Mouse (Mus musculus) MEL-GATA-1-ER (cell line): Measurements from ENCODE around the gene Cdt1.

Source experiments
- DNase-seq: peaks from one replicate; pipeline ENCODE4 v3.0.0-alpha.2; 2012; ENCODE audit warnings: low read depth; ENCODE audit errors: extremely low read depth

Cdt1 gene

GRCm38 (mm10) chr8:122567361-122568108, at the start of gene Cdt1:
Cdt1 (plus strand) TSS chr8:122568015.
- DNase-seq: peak; percentile 72

DNA sequence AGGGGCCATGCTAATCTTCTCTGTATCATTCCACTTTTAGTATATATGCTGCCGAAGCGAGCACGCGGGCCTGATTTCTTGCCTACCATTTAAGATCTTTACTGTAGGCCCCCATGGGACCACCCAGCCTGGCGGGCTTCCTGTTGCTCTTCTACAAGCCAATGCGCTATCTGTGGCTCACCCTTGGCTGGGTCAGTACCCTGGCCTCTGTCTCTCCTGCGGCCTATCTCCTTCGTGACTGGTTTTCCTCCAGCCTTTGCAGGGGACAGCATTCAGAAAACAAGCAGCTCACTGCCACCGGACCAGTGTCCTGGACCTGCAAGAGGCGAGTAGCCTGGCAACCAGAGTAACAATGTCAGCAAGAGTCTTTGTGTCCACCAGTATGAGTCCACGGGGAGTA, 47.2 kb upstream of the Cdt1 start:
- no peak for DNase-seq

GRCm38 (mm10) chr8:122522796-122523651, 44.8 kb upstream of the Cdt1 start:
- no peak for DNase-seq

- no peak for DNase-seq
Measured at GRCm38 (mm10) chr8:122523652-122524360, 44.0 kb upstream of the Cdt1 start.

- DNase-seq: no peak
Measured at GRCm38 (mm10) chr8:122524506-122524905, 43.3 kb upstream of the Cdt1 start.

DNA sequence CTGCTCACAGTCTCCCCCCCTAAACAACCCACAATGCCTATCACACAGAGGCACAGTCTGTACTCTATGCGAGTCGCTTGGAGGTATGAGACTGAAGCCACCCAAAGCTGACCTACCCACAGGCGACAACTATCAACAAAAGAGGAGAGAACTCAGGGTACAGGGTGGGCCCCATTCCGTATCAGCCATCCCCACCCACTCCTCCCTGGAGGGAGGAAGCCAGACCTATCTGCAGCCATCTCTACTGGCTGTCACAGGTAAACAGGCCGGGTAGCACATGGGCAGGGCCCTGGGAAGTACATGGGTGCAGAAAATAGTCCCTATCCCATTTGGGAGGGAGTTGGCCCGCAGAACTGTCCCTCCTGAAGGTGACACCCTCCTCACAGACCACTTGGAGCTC, 42.8 kb upstream of the Cdt1 start:
- DNase-seq: no peak

DNA sequence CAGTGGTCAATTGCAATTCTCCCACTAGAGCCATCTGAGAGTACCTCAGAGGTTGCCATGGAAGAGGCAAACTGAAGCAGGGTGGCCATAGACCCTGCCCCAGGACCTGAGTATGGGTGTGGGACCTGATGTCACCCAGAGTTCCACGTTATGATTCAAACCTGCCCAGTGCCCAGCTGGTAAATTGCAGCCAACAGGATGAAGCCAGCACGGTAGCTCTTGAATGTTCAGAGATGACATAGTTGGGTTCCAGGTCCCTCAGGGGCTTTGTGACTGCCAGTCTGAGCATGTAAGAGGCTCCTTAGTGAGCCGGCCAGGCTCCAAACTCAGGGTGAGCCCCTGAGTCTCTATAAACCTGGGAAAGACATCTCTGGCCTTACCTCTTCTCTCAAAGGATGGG, 41.7 kb upstream of the Cdt1 start:
- no peak for DNase-seq

DNA sequence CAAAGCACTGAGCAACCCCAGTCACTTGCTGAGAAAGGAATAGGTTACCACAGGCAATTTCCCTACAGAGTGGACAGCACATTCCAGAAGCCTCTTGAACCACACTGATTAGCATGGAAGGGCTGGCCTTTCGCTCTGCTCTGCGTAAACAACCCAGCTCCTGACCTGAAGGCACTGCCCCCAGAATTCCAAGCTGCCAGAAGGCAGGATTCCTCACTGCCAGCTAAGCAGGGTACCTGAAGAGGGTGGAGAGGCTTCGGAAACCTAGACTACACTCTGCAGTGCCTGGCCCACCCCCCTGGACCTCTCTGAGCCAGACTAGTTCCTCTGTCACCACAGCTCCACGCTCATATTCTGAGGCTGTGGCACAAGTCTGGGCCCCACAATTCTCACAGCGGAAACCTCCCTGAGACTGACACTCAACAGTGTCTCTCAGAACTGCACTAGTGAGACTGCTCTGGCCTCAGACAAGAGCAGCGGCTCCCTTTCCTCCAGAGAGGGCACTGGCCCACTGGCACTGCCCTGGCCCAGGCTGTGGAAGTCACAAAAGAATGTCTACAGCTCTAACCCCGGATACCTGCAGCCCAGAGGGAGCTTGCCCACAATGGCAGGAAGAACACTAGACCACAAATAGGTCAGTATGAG, 41.2 kb upstream of the Cdt1 start:
- DNase-seq: no peak

GRCm38 (mm10) chr8:122527937-122528336, 39.9 kb upstream of the Cdt1 start:
- DNase-seq: no peak

DNA sequence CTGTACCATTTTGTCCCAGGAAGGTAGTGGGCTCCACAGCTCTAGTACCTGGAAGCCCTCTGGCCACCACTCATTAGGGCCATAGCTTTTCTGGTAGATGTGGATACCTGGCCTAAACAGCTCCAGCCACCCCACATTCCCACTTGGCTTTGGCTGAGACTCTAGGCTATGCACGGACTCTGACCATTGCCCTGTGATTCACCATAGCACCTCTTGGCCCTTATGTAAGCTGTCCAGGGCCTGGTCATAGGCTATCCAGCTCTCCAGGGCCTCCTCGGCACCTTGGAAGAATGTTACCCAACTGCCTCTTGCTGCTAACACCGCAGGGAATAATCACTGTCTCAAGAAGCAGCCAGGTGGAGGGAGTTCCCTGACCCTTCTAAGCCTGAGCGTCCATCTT, 38.7 kb upstream of the Cdt1 start:
- no peak for DNase-seq

DNA sequence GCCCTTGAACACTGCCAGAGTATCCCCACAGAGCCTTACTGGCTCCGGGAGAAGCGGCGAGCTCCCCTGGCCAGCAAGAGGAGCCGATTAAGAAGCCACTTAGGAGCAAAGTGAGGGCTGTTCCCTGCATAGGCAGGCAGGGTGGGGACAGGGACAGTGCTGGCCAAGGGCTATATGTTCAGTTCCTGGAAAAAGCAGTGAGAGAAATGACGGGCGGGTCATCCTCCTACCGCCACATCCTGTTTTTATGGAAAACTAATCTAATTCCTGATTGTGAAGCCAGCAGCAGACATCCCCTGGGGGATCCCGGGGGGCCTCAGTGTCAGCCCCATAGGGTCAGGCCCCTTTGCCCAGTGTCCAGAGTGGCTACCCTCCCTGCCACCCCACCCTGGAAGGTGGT, 36.5 kb upstream of the Cdt1 start:
- DNase-seq: no peak

GRCm38 (mm10) chr8:122537033-122537432, 30.8 kb upstream of the Cdt1 start:
- no peak for DNase-seq

DNA sequence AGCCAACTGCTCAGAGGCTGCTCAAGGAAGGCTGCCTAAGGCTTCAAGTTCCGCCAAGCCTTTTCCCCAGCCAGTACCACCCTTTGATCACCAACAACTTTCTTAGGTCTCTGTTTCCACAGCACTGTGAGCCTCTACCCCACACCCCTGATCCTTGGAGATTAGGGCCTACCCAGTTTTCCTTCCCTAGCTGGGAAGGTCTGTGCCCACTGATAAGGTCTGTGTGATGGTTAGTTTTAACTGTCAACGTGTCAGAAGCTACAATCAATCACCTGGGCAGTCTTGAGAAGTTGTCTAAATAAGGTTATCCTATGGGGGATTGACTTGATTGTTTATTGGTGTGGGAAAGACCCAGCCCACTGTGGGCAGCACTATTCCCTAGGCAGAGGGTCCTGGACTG, 30.0 kb upstream of the Cdt1 start:
- DNase-seq: peak; percentile 44

DNA sequence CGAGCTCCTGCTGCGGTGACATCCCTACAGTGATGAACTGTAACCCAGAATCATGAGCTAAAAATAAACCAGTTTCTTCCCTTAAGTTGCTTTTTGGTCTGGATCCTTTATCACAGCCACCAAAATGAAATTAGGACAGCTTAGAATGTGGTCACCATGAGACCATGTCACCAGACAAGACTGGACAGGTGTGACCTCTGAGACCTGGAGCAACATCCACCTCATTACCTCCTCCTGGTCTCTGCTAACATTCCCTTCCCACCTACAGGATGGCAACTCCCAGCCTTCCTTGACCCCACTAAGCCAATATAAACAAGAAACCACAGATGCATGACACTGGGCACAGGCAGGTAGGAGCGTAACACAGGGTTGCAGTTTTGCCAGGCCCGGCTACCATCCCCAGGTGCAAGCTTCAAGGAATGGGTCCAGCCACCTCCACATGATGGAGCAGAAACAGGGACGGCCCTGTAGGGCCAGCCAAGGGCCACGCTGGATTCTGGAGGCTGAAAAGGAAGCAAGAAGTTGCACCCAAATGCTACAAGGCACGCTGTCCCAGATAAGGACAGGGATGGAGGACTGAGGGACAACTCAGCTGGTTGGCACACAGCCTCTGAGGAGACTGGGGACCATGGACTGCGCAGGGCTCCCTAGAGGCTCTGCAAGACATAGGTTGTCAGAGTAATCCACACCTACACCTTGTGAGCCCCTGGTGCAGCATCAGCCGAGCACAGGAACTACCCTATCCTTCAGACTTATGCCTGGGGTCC, 29.3 kb upstream of the Cdt1 start:
- no peak for DNase-seq

- no peak for DNase-seq
Measured at GRCm38 (mm10) chr8:122544138-122544537, 23.7 kb upstream of the Cdt1 start.

DNA sequence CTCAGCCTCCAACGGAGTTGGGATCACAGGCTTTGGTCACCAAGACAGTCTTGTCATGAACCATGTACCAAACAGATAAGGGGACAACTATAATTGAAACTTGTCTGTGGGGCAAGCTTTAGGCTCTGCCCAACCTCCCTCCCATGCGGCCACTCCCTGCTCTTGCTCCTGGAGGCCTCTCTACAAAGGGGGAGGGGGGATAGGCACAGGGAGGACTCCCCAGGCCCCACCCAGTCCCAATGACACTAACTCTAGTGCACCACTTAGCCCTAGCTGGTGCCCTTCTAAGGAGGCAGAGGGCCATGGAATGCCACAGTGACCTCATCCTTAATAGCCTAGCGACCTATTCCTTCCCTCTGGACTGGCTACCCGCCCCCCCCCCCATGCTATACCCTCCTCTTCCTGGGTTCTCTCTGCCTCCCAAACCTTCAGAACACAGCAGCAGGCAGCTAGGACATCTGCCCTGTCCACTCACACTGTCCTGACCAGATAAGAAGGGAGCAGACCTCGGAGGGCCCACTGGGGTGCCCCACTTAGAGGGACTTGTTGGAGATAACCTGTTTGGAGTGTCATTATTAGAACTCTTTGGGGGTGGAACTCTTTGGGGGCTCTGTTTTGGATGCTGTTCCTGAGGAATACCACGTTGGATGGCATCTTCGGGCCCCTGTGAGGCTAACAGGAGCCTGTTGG, 21.6 kb upstream of the Cdt1 start:
- DNase-seq: no peak

GRCm38 (mm10) chr8:122546811-122547453, 20.9 kb upstream of the Cdt1 start:
- DNase-seq: no peak

DNA sequence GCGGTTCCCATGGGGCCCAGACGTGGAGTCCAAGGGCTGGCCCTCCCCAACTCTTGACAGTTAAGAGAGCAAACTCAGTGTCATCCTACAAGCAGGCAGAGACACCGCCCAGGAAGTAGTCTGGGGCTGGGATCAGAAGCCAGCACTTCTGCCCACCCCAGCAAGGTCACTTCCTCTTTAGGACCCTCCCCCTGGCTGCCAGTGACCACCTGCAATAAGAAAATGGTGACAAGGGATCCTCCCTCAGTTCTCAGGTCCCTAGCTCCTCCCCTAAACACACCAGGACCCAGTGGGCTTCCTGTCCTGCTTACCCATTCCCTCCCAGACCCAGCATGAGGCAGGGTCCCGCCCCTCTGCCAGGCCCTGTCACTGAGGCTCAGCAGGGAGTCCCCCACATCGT, 20.0 kb upstream of the Cdt1 start:
- DNase-seq: peak; percentile 90

DNA sequence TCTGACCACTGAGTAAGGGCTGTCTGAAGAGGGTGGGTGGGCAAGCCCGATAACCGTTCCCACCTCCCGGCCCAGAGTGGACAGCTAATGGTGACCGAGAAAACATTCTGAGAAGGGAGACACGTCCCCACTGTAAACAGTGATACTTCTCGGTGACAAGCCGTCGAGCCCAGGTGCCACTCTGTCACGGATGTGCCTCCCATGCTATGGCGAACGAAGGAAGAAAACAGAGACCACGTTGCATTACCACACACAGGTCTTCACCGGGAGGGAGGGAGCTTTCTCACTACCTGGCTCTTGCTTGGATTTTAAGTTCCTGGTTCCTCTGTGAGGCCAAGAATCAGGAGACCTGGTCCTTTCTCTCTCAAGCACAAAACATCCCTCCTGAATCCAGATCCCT, 19.5 kb upstream of the Cdt1 start:
- no peak for DNase-seq
